In genomic region chr8:111745591-111746418, GRCm38 (mm10) we compare ENCODE assay signal across 8 mouse cellular contexts. TPM values are rescaled to one million over a fixed set of nuclear protein-coding genes. Genes with fewer than 3 reads are reported as not detected.
DNase-seq lines count a peak whose midpoint lies in the region; ATAC-seq and TF ChIP-seq lines count a peak whose summit lies in the region.
"Had no signal": no experiment of that assay in that cellular context is flagged by ENCODE, and none has a peak within 500 bp of the region (broad histone marks: within the 10 kb centered on the region; RNA-seq: fewer than 3 reads in every experiment).

No protein-coding gene starts in this region.

- H3K27me3 ChIP-seq in lung, embryonic 14.5 days (ENCODE audit: insufficient read depth, low read length), result no peaks in the 10 kb centered on the region

- WGBS in lung, embryonic 14.5 days, result 4% methylated on average over 23 of the region's 23 CpGs

- DNase-seq in MN1 (ENCODE audit: low spot score), result peak; percentile 97
- peak; percentile 83 for DNase-seq in adrenal gland, postnatal 25 days
- peak; percentile 66 for DNase-seq in fibroblast of lung, adult 2 months (ENCODE audit: low read depth)
- peak; percentile 82 to 85 for DNase-seq in heart, postnatal 10 days
- DNase-seq in kidney, postnatal 36 days, result peak; percentile 93 to 95
- DNase-seq in lung, embryonic 14.5 days, result peak; percentile 86
- DNase-seq in retina, postnatal 7 days (ENCODE audit: low read depth, low spot score), result peak; percentile 42

- peaks cover 37% of the 10 kb centered on the region for H3K4me1 ChIP-seq in lung, embryonic 14.5 days (ENCODE audit: insufficient read depth)

- H3K4me3 ChIP-seq in lung, embryonic 14.5 days (ENCODE audit: low read depth, low read length), result peak overlapping the region; percentile 24

- peak overlapping the region; percentile 64 for H3K4me2 ChIP-seq in lung, embryonic 14.5 days

- H3K9me3 ChIP-seq in lung, embryonic 14.5 days (ENCODE audit: low read depth, low read length), result no peaks in the 10 kb centered on the region

- peak overlapping the region; percentile 24 for H3K9ac ChIP-seq in lung, embryonic 14.5 days

- TF ChIP-seq CTCF in lung, embryonic 14.5 days (IDR thresholded peaks at IDR 0.05; ENCODE audit: low read depth), result no peak

- H3K36me3 ChIP-seq in lung, embryonic 14.5 days (ENCODE audit: insufficient read depth), result no peaks in the 10 kb centered on the region

- intact Hi-C loops in heart, postnatal 10 days (cut with DNase I), result no loop called here

- H3K27ac ChIP-seq in lung, embryonic 14.5 days (ENCODE audit: low read depth), result peak overlapping the region; percentile 83

- peak; percentile 65 for ATAC-seq in lung, embryonic 14.5 days (ENCODE audit: insufficient read depth)

RNA-seq across cellular contexts. Expression of gene Bcar1, which starts 2.2 kb away (rescaled TPM):
- total RNA-seq in adrenal gland, postnatal 25 days (2021), result 64.5 and 70.0 TPM in 2 replicates
- 10 to 100 TPM; 48.0 to 54.2 TPM for total RNA-seq in heart, postnatal 10 days (2021)
- polyA plus RNA-seq in lung, embryonic 14.5 days (2014; fragmentation: Nextera tagmentation; extraction: Ambion mirVana), result 54.5 and 56.3 TPM in 2 replicates

RNA-seq across cellular contexts. Expression of gene Ctrb1, which starts 55.0 kb away (rescaled TPM):
- total RNA-seq in adrenal gland, postnatal 25 days (2021), result not detected in 2 replicates
- under 1 TPM in 1 of 2 experiments, not detected in 1; 0.40 TPM for total RNA-seq in heart, postnatal 10 days (2021)
- not detected in 2 replicates for polyA plus RNA-seq in lung, embryonic 14.5 days (2014; fragmentation: Nextera tagmentation; extraction: Ambion mirVana)
- total RNA-seq: layer of hippocampus, adult 8-10 months had no signal

Comparison
In these comparisons a context has a peak if more than half of its experiments do, and no peak if none do; other contexts are left out.
1. Peak in every context shown above with its lines: DNase-seq, ATAC-seq, H3K4me3 ChIP-seq and H3K27ac ChIP-seq.
2. DNase-seq: peak in every context shown above with its lines; median percentile 97 in MN1; 94 in kidney, postnatal 36 days; 86 in lung, embryonic 14.5 days; 84 in heart, postnatal 10 days; 83 in adrenal gland, postnatal 25 days; 66 in fibroblast of lung, adult 2 months; 42 in retina, postnatal 7 days.